Mouse (Mus musculus) kidney, postnatal 10 days (tissue): ENCODE data around the gene Slc8a2.

Experiments
- DNase-seq: peaks from one replicate; pipeline ENCODE4 v3.0.0; 2021; ENCODE audit warnings: mixed read lengths

Slc8a2 gene

DNA sequence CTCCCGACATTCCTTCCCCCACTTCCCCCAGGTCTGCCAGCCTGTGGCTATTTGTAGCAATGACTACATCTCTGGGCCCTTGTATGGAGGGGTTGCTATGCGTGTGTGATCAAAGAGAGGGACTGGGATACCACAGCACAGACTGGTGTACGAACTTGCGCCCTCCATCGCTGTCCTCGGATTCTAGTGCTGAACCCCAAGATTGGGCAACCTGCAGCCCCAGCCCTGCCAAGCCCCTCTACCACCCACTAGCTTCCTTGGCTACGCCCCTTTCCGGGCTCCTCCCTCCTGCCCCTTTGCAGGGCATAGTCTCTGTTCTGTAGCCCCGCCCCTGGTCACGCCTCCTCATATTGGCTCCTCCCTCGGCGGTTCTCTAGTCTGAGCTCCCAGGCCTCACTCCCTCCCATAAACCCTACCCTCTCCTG is at the start of gene Slc8a2:
Slc8a2 (plus strand) TSS at position 406 of the 425 bp plus-strand sequence.
- peak; percentile 88 for DNase-seq

DNA sequence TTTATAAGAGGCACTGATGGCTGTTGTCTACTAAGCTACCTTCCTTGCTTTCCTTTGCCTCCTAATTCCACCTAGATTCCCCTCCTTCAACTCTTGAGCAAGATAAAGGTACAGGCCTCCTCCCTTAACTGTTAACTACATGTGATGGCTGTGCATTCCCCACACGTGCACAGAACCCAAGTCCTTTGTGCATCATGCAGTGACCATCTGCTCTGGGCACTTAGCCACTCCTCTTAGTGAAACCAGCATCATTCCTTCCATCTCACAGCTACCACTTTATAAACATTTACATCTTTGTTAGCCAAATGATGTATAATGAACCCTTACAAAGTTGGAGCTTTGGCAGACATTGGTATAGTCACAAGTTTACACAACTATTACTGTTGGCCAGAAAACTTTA is 49.7 kb upstream of the Slc8a2 start:
- no peak for DNase-seq

DNA sequence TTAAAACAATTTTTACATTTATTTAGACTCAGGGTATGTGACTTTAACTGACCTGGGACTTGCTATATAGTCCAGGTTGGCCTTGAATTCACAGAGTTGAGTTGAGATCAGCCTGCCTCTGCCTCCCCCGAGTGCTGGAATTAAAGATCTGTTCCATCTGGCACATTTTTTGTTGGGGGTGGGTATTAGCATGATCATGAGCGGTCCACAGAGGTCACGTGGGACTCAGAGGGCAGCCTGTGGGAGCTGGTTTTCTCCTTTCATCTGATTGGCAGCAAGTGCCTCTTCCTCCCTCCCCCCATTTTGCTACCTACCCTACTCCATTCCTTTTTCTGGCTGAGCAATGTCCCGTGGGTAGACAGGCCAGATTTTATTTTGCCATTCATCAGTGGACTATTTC is 49.0 kb upstream of the Slc8a2 start:
- no peak for DNase-seq

DNA sequence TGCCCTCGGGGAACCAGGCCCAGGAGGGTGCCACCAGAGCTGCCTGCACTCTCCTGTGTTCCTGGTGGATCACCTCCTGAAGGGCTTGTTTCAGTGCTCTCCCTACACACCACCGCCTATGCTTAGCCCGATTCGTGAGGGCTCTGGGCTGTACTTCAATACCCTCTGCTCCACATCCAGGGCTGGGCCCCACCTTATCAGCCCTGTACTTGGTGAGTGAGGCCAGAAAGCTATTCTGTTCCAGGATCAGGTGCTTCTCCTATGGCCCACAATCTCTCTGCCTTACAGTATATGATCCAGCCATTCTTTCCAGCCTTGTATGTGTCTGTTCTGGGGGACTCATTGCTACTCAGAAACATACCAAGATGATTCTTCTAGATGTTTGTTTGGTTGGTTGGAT is 46.3 kb upstream of the Slc8a2 start:
- DNase-seq, result no peak

DNA sequence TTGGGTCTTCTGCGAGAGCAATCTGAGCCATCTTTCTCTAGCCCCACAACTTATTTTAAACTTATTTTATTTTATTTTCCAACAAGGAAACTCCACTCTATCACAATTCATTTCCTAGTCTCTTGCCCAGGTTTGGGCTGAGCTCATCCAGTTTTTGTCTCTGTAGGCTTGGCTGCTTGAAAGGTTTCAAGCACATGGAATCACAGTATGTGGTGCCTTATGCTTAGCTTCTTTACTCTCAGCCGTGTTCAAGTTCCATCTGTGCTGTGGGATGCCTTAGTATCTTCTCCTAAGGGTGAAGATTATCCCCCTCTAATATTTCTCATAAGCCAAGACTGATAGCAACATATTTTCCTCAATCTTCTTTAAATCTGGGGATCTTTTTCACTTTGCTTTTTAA is 42.0 kb upstream of the Slc8a2 start:
- DNase-seq, result no peak

DNA sequence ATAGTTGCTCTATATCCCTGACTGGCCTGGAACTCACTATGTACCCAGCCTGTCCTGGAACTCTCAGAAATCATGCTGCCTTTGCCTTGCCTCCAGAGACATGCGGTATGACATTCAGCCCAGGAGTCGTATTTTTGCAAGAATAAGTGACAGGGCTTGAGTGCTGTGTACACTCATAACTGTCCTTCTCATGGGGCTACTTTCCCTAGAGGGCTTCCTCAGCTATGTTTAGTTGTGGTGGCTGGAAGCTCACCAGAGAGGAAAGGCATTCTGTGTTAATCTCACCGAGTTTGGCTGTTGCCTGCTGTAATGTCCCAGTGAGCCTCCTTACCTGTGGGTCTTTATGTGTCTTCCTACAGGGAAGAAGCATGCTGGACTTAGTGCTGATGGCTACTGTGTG is 35.0 kb upstream of the Slc8a2 start:
- no peak for DNase-seq

DNA sequence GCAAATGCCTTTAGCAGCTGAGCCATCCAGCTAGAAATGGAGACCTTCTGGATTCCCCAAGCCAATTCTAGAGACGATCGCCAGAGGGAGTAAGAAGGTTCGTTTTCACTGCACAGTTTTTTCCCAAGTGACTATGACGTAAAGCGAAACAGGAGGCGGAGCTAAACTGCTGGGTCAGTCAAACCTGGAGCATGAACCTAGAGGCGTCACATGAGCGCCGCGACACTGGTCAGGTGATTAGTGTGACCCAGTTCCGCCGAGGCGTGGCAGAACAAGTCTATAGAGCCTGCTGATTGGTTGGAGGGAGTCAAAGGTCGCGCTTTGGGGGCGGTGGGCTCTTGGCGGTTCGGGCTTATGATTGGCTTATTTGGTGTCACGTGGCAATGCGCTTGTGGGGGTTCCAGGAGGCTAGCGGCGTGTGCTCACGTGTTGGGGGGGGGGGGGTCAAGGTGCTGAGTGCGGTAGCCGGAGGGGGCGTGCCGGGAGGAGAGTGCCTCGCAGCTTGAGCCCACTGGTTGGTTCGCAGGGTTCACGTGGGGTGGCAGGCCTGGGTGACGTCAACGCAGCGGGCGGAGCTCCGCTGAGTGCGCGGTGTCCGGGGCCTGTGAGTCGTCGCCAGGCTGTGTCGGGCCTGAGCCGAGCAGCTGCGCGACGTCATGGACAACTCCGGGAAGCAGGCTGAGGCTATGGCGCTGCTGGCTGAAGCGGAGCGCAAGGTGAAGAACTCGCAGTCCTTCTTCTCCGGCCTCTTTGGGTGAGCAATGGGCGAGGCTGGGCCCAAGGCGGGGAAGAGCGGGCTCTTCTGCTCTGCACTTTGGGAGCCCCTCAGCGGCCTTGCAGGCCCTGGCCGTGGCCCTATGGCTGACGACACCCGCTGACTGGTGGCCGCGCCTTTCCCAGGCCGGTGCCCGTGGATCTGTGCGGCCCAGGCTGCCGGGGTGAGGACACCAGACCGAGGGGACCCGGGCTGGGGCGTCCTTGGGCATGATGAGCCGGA is 31.3 kb upstream of the Slc8a2 start, which contains the start of gene Napa:
Napa (plus strand) TSS at position 438 of the 997 bp plus-strand sequence.
- peak; percentile 99 for DNase-seq

DNA sequence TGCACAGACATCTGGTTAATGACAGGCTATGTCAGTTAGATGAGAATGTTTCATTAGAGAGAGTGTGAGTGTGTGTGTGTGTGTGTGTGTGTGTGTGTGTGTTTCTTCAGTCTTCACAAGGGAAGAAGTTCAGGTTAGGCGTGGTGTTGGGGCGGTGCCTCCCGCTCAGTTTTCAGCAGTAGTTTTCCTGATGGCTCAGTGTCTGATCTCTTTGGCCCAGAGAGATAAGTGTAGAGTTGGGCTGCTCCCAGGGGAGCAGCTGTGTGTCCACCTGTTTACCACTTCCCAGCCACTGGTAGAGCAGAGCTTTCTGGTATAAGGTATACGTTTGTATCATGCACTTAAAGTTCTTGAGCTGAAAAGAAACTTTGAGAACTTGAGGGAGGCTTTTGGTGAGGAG is 29.7 kb upstream of the Slc8a2 start:
- no peak for DNase-seq

DNA sequence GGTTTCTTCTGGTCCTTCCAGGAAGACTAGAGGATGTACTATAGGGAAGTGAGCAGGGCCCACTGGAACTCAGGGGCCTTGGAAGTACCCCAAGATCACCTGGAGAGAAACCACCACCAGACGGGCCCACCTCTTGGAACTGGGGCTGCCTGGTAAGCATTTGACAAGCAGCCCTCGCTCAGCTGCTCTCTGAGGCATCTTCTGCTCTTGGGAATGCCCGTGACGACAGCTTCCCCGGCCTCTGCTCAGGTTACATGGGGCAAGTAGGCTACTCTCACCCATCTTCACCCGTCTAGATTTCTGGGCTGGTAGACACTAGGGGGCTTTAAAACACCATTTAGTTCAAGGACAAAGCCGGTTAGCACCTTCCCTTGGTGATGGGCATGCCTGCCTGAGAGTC is 28.5 kb upstream of the Slc8a2 start:
- no peak for DNase-seq

DNA sequence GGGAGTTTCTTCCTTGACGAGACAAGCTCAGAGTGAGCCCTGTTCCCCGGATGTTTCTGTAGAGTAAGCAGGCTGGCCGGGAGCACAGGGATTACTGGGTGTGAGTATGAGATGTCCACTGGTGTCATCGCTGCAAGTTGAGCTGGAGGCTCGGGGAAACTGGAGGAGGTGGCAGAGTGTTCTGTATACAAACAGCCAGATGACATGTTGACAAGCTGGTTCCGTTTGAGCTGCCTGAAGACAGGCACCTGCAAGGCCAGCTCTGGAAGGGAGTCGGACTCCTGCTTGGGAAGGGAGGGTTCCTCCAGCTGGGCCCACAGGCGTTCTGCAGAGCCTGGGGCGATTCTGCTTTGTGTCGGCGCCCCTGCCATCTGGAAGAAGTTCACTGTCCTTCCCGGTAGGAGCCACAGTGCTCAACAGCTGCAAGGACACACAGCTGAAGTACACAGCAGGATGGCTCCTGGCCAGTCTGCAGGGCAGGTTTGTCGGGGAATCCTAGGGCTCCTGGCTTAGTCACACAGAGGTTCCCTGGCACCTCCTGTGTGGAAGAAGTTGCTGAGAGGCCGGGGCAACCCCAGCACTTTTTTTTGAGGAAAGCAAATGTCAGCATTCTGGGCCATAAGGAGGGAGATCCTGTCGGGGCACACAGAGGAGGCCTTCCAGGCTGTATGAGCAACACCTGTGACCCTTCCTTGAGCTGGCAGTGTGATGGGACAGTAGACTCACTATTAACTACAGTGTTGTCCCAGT is 27.7 kb upstream of the Slc8a2 start:
- DNase-seq, result no peak

DNA sequence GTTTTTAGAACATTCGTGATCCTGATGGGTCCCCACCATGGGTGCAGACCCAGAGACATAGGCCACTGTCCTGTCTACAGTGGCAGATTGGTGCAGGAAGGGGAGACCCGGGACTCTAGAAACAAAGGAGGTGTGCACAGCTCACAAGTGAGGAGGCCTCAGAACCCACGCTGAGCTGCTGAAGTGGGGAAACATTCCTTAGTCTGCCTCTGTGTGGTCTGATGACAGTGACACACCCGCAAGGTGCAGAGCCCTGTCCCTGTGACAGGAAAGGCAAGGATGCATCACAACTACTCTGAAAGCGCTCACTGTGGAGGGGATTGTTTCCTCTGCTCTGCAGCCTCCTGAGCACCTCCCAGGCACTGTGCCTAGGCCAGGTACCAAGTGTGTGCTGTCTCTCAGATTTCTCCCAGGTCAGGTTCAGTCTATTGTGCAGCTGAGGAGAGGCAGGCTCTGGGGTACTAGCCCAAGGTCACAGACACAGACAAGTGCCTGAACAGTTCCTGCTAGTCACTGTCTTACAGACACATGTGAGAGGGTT is 26.9 kb upstream of the Slc8a2 start:
- DNase-seq, result no peak

DNA sequence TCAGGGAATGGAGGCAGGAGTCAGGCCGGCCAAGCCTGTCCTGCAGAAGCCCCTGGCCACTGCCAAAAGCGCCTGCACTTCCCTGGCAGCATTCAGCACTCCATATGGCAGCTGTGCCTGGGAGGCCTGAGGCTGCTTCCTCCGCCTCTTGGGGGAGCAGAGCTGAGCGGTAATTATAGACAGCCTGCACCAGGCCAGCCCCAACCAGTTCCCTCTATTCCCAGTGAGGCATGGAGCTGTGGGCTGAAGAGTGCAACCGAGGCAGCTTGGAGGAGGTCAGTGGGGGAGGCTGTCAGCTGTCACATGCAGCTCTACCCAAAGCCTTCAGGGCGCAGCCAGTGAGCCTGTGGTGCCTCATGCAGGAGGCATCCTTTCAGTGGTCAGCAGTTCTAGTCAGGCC is 25.9 kb upstream of the Slc8a2 start:
- no peak for DNase-seq

DNA sequence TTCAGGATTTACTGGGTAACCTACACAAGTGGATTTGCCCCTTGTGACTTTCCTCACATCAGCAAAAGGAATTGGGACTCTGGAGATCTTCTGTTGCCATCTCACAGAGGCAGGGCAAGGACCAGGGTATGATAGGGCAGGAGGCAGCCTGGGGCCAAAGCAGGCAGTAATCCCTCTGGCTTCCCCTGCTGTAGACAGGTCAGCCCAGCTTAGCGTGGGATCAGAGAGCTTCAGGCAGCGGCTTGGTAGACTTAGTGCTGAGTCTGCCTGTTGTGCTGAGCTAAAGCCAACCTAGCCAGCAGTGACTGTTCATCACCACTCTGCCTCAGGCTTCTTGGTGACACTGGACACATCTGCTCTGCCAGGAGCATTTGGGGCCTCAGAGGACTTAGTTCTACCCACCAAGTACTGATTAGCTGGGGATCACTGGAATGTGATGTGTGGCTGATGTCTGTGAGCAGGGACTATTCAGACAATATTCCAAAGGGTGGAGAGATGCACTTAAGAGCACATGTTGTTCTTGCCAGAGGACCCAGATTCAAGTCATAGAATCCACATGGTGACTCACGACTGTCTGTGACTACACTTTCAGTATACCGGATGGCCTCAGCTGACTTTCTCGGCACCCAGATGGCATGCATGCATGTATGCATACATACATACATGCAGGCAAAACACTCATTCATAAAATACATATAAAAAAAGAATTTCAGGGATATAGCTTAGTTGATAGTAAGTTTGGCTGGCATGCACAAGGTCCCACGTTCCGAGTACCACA is 24.8 kb upstream of the Slc8a2 start:
- DNase-seq, result no peak

DNA sequence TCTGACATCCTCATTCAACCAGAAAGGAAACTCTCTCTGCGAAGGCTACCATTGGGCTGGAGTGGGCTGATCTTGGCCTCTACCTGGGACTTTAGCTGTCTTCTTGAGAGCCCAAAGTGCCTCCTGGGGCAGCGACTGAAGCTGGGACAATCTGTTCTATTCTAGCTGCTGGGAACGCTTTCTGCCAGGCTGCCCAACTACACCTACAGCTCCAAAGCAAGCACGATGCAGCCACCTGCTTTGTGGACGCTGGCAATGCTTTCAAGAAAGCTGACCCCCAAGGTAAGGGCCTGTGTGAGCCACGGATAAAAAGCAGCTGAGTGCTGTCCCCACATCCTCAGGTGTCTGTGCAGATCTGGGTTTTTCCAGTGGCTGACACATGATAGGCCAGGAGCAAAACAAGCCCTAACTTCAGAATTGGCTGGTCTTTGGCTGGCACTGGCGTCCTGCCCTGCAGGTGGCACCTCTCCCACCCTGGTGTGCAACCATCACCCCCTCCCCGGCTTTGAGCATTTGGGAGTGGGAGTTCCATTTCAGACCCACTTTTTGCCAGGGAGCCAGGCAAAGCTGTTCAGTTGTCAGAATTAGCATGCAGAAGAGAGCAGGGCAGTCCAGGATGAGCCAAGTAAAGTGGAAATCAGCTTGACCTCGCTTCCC is 20.6 kb upstream of the Slc8a2 start:
- no peak for DNase-seq

DNA sequence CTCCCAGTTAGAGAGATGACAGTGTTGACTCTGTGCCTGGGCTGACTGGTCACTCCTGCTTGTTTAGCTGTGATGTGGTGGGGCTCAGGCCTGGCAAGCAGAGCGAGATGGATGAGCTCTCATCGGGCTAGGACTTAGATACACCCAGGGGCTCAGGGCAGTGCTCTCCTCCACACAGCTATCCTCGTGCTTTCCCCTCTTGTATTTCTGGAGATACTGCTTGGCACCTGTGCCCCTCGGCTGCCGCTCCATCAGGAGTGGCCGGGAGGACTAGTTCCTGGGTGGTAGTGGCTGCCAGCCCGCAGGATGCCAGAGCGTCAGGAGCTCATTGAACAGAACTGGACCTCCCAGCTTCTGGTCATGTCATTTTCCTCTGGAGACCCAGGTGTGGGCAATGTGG is 19.5 kb upstream of the Slc8a2 start:
- no peak for DNase-seq

DNA sequence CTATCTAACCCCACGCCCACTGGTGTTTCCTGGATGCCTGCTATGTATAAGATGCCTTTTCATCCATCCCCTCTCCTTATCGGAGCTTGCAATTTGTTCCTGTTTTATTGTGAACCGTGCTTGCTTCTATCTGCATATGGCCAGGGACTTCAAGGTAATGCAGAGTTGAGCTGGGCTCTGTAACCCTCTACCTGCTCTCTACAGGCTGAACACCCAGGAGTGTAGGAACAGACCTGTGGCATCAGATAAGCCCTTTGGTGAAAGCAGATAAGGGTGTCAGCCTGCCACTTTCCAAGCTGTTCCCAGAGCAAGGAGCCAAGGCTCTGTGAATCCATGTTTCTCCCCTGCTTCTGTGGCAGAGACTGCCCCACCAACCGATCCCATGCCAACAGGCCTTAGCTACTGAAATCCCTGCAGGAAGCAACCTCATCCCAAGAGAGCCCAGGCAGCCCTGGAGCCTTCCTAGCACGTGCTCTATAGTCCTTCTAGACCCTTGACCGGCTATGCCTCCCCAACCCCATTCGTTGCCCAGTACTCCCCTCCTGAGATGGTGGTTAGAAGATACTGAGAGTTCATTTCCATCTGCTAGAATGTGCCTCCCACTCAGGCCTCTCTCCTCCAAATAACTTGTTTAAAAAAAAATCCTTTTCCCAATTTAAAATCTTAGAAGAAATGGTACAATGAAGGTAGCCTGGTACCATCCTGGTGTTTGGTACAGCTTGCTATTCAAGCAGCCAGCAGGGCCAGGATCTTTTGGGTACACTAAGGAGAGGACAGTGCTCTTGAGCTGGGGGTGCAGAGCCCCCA is 18.1 kb upstream of the Slc8a2 start:
- DNase-seq, result no peak

DNA sequence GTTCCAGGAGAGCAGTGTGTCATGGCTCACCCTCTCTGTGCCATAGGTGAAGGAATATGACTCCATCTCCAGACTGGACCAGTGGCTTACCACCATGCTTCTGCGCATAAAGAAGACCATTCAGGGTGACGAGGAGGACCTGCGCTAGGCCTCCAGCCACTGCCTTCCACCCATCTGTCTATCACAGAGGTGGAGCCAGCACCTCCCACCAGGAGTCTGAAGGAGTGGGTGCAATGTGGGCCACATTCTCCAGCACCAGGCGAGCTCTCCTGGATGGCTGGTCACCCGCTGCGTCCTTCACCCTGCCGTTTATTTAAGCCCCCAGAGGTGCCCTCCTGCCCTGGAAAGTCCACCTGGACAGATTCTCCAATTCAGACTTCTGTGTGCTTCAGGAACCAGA is 13.2 kb upstream of the Slc8a2 start:
- no peak for DNase-seq

DNA sequence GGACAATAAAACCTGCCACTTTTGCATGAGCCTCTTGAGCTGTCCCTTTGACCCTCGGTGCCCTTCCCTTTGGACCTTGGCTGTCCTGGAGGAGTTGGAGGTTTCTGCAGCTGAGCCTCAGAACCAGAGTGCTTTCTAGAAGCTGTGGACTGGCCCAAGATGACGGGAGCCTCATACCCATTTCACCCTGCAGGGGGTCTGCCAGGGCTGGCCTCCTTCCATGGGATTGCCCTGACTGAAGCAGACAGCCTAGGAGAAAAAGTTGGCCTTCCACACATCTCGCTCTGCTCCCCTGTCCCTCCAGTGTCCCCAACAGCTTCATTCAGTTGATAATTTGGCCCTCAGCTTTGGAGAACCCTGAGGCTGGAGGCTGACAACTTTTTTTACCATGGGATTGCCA is 12.5 kb upstream of the Slc8a2 start:
- DNase-seq, result no peak

DNA sequence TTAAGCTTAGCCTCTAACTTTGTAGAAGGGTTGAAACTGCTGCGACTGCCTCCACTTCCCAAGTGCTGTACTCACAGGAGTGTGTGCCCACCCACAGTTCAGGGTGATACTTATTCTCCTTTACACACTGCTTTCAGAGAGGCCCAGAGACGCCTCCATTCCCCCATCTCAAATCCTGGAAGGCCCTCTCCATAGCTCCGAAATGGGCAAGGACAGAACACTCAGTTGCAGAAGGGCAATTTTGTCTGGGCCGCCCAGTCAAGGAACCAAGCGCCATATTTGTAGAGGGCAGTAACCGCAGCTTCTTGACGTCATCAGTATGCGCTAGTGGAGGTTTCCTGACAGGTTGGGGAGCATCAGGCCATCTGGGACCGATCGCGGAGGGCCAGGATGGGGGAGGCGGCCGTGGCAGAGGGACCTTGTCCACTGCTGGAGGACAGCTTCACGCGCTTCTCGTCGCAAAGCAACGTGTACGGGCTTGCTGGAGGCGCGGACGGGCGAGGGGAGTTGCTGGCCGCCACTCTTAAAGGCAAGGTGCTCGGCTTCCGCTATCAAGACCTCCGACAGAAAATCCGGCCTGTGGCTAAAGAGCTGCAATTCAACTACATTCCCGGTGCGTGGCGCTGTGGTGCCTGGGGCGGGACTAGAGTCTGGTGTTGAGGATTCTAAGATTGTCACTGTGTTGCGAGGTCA is 9.9 kb upstream of the Slc8a2 start, which contains the start of gene Kptn:
Kptn (plus strand) TSS at position 327 of the 693 bp plus-strand sequence.
- peak; percentile 91 for DNase-seq

DNA sequence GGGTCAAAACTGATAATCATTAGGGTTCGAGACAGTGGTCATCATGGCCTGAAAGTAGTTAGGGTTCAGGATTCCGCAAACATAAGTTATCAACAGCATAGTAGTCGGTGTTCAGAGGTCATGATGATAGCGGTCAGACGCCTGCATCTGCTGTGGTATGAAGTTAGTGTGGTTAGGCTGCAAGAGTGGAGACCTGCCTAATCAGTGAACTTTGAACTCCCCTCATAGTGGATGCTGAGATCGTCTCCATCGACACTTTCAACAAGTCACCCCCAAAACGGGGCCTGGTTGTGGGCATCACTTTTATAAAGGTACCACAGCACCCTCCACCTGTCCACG is 9.4 kb upstream of the Slc8a2 start:
- DNase-seq, result no peak

DNA sequence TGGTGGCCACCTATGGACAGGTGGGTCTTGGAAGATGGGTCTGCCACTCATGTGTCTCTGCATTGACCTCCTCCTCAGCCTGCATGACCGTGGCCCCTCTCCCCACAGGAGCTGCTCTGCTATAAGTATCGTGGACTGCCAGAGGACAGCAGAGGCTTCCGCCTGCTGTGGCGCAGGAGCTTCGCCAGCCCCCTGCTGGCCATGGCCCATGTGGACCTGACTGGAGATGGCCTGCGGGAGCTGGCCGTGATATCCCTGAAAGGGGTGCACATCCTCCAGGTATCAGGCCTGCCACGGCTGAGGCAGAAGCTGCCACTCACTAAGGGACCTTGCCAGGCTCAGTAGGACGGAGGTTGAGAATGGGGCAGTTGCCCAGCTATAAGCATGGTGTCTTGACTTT is 3.8 kb upstream of the Slc8a2 start:
- DNase-seq, result no peak
